Mouse (Mus musculus): Measurements from ENCODE around the gene Kifc3.
"Not testable (repeated sequence)": the region's sequence is repeated elsewhere in the genome, so short reads cannot be mapped to it uniquely, and the experiment has no call there.

Kifc3 gene

GRCm38 (mm10) chr8:95202649-95203275, at the start of gene Kifc3:
TSS of gene Kifc3 (minus strand) at chr8:95202812.
- DNase-seq (ENCODE audit: low read depth) = no peak

GRCm38 (mm10) chr8:95252056-95252455, 49.4 kb upstream of the Kifc3 start:
- DNase-seq (ENCODE audit: low read depth) = no peak

GRCm38 (mm10) chr8:95249847-95250246, 47.2 kb upstream of the Kifc3 start:
- DNase-seq (ENCODE audit: low read depth) = peak; percentile 78

- DNase-seq (ENCODE audit: low read depth) = peak; percentile 77
Observed at GRCm38 (mm10) chr8:95247277-95247676, 44.7 kb upstream of the Kifc3 start.

- DNase-seq (ENCODE audit: low read depth) = peak; percentile 94
Observed at GRCm38 (mm10) chr8:95245180-95245579, 42.6 kb upstream of the Kifc3 start.

- no peak for DNase-seq (ENCODE audit: low read depth)
Observed at GRCm38 (mm10) chr8:95243853-95244252, 41.2 kb upstream of the Kifc3 start.

GRCm38 (mm10) chr8:95242826-95243571, 40.4 kb upstream of the Kifc3 start:
- DNase-seq (ENCODE audit: low read depth) = no peak

- no peak for DNase-seq (ENCODE audit: low read depth)
Observed at GRCm38 (mm10) chr8:95242099-95242825, 39.6 kb upstream of the Kifc3 start.

GRCm38 (mm10) chr8:95235683-95236082, 33.1 kb upstream of the Kifc3 start:
- DNase-seq (ENCODE audit: low read depth) = peak; percentile 85

- not testable (repeated sequence) for DNase-seq (ENCODE audit: low read depth)
Observed at GRCm38 (mm10) chr8:95230086-95230485, 27.5 kb upstream of the Kifc3 start.

GRCm38 (mm10) chr8:95227151-95227468, 24.5 kb upstream of the Kifc3 start:
- DNase-seq (ENCODE audit: low read depth) = no peak

GRCm38 (mm10) chr8:95226251-95227150, 23.9 kb upstream of the Kifc3 start:
- DNase-seq (ENCODE audit: low read depth) = no peak

- no peak for DNase-seq (ENCODE audit: low read depth)
Observed at GRCm38 (mm10) chr8:95223969-95224368, 21.4 kb upstream of the Kifc3 start.

- no peak for DNase-seq (ENCODE audit: low read depth)
Observed at GRCm38 (mm10) chr8:95221045-95221444, 18.4 kb upstream of the Kifc3 start.

GRCm38 (mm10) chr8:95220571-95220998, 18.0 kb upstream of the Kifc3 start:
- no peak for DNase-seq (ENCODE audit: low read depth)

- DNase-seq (ENCODE audit: low read depth) = no peak
Observed at GRCm38 (mm10) chr8:95219623-95220022, 17.0 kb upstream of the Kifc3 start.

- no peak for DNase-seq (ENCODE audit: low read depth)
Observed at GRCm38 (mm10) chr8:95215709-95216360, 13.2 kb upstream of the Kifc3 start.

GRCm38 (mm10) chr8:95209924-95210323, 7.3 kb upstream of the Kifc3 start:
- DNase-seq (ENCODE audit: low read depth) = no peak

- no peak for DNase-seq (ENCODE audit: low read depth)
Observed at GRCm38 (mm10) chr8:95205946-95206345, 3.3 kb upstream of the Kifc3 start.

- peak; percentile 77 for DNase-seq (ENCODE audit: low read depth)
Observed at GRCm38 (mm10) chr8:95204039-95204380, 1.4 kb upstream of the Kifc3 start.

- no peak for DNase-seq (ENCODE audit: low read depth)
Observed at GRCm38 (mm10) chr8:95203326-95204038, 870 bp upstream of the Kifc3 start.

Measured in naive thymus-derived CD4-positive, alpha-beta T cell, adult 2 months (primary cell).